Mouse (Mus musculus) heart, adult 2 months (tissue): ENCODE results near the gene Tmem214.

Experiments used
- CTCF ChIP-seq: fragments of 200-600 bp; IDR thresholded peaks from 2 replicates; pipeline ENCODE4 v1.8.1; 2022; ENCODE audit warnings: antibody characterized with exemption, mild to moderate bottlenecking, moderate library complexity
- EP300 ChIP-seq: fragments of 200-500 bp; IDR thresholded peaks from 2 replicates; pipeline ENCODE4 v1.6.1; 2011; ENCODE audit warnings: low read depth, low read length, control low read depth; ENCODE audit not compliant: insufficient read depth
- POLR2A ChIP-seq: fragments of 200-500 bp; IDR thresholded peaks from 2 replicates; pipeline ENCODE4 v1.6.1; 2011; ENCODE audit warnings: mild to moderate bottlenecking, low read depth, low read length, control low read depth; ENCODE audit not compliant: insufficient read depth

DNA sequence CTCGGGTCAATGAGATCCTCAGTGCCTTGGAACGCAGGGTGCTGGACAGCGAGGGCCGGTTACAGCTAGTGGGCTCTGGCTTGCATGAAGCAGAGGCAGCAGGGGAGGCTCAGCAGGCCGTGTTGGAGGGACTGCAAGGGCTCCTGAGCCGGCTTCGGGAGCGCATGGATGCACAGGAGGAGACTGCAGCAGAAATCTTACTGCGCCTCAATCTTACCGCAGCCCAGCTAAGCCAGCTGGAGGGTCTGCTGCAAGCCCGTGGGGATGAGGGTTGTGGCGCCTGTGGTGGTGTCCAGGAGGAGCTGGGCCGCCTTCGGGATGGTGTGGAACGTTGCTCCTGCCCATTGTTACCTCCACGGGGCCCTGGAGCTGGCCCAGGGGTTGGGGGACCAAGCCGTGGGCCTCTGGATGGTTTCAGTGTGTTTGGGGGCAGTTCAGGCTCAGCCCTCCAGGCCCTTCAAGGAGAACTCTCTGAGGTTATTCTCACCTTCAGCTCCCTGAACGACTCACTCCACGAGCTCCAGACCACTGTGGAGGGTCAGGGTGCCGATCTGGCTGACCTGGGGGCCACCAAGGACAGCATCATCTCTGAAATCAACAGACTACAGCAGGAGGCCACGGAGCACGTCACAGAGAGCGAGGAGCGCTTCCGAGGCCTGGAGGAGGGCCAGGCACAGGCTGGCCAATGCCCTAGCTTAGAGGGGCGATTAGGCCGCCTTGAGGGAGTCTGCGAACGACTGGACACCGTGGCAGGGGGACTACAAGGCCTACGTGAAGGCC lies 50.3 kb downstream of the Tmem214 start:
- TF ChIP-seq CTCF (no peak), EP300 (no peak), POLR2A (no peak)
